Mouse (Mus musculus) testis, adult 2 months (tissue): ENCODE measurements at regions not wholly inside any gene's neighbourhood (a gene's known extent, or its start where the extent isn't known, plus 50 kb on each side); places are given as distances from the start of the nearest gene placed in this dataset.

Source experiments
- CTCF ChIP-seq: fragments of 200-500 bp; IDR thresholded peaks from 2 replicates; pipeline ENCODE4 v1.5.1; 2012; ENCODE audit warnings: low read depth, mild to moderate bottlenecking, inconsistent platforms, low read length, moderate library complexity; ENCODE audit not compliant: control insufficient read depth, insufficient read depth, insufficient replicate concordance
- POLR2A ChIP-seq: fragments of 200-500 bp; IDR thresholded peaks from 2 replicates; pipeline ENCODE4 v1.6.1; 2012; ENCODE audit warnings: low read depth, mild to moderate bottlenecking, inconsistent platforms, low read length, moderate library complexity; ENCODE audit not compliant: control insufficient read depth

GRCm38 (mm10) chr3:149845826-149846486 lies 855.6 kb upstream of the Adgrl2 start:
- no peak for TF ChIP-seq CTCF
- no peak for TF ChIP-seq POLR2A
